Mouse (Mus musculus): ENCODE data around the gene 4930564D02Rik. TPM values are rescaled to one million over a fixed set of nuclear protein-coding genes. Genes with fewer than 3 reads are reported as not detected.

The 4930564D02Rik gene
- polyA plus RNA-seq, 1 experiment: not detected

DNA sequence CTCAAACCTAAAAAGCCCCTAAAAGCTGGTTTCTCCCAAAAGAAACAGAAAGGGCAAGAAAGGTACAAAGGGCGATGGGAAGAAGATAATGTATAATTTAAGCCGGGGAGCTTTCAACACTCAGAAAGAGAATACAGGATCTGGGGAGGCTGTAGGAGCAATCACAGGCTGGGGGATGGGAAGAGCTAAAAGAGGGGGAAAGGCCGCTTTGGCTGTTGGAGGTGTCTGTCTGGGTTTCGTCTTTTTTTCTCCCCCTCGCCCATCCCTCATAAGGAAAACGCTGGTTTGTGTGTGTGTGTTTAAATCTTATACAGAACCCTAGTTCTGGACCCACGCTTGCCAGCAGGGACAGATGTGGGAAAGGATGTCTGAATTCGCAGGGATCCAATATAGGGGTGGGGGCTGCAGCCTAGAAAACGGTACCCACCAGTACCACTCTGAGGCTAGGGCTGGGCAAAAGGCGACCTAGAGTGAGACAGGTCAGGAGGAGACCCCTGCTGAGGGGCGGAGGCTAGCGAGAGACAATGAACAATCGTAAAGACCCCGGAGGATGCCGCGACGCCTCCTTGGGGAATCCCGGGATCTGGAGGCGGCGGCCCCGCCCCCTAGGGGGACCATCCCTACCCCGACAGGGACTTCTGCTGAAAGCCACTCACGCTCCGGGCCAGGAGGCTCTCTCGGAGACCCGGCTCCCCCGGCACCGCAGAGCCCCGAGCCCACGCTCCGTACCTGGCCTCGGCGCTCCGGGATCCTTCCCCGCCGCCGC, 14.3 kb upstream of the 4930564D02Rik start:
- Histone ChIP-seq H3K36me3 (ENCODE audit: control insufficient read depth, insufficient read depth) (no peaks in the 10 kb centered on the region), H3K27me3 (ENCODE audit: control insufficient read depth, insufficient read depth, insufficient read length) (no peaks in the 10 kb centered on the region), H3K79me2 (ENCODE audit: control insufficient read depth, insufficient read depth) (peaks cover 53% of the 10 kb centered on the region), H3K4me3 (ENCODE audit: insufficient read depth, poor library complexity, severe bottlenecking) (peak overlapping the region; percentile 92), H3ac (ENCODE audit: control insufficient read depth, insufficient read length, low read depth) (peak overlapping the region; percentile 84), H3K79me3 (ENCODE audit: low read depth) (peaks cover 49% of the 10 kb centered on the region)
- TF ChIP-seq CTCF (IDR thresholded peaks at IDR 0.05; ENCODE audit: control insufficient read depth, insufficient read depth, insufficient read length) (no peak), USF1 (IDR thresholded peaks at IDR 0.05; ENCODE audit: low read depth) (no peak), FOSL1 (IDR thresholded peaks at IDR 0.05; ENCODE audit: insufficient read depth, low read length, poor library complexity, severe bottlenecking) (no peak), MYOD1 (IDR thresholded peaks at IDR 0.05; ENCODE audit: control insufficient read depth, insufficient read length, low read depth) (no peak), MYOG (IDR thresholded peaks at IDR 0.05; ENCODE audit: control insufficient read depth, extremely low read depth, insufficient read length) (no peak), MAX (IDR thresholded peaks at IDR 0.05) (no peak), CEBPB (IDR thresholded peaks at IDR 0.05; ENCODE audit: low read depth) (no peak)

DNA sequence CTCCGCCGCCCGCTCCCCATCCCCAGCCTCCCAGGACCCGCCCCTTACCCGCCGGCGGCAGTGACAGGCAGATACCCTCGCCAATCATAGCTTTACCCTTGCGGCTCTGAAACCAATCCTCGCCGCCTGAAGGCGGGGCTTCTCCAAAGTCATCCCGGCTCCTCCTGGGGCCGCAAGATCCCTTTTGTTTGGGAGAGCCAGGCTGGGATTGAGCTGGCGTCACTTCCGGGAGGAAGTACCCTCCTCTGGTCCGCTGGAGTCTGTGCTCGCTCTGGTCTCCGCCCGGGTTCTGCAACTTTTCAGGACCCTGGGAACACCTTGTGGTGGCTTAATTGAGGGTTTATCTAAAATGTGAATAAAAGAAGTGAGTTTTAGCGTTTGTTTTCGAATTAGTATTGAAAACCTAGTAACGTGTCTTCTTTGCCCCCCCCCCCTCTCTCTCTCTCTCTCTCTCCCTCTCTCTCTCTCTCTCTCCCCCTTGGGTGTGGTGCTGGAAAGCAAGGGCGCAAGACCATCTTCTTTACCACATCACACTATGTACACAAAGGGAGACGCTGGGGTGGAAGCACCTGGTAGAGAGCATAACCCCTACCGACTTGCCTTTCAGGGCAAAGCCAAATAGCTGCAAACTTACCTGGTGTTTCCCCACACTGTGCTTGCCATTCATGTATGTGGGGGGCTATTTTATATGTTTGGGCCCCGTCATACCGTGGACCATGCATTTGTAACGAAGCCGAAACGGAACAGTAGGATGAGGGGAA, 13.5 kb upstream of the 4930564D02Rik start, which contains the start of gene Cttnbp2nl:
Gene Cttnbp2nl, minus strand, starts transcription at position 210 of the 761 bp plus-strand sequence.
- Histone ChIP-seq H3K4me3 (ENCODE audit: insufficient read depth, poor library complexity, severe bottlenecking) (peak within 1 kb of the TSS; percentile 92), H3ac (ENCODE audit: control insufficient read depth, insufficient read length, low read depth) (peak within 1 kb of the TSS; percentile 84), H3K27me3 (ENCODE audit: control insufficient read depth, insufficient read depth, insufficient read length) (no peaks in the 10 kb centered on the region), H3K79me2 (ENCODE audit: control insufficient read depth, insufficient read depth) (peaks cover 46% of the 10 kb centered on the region), H3K79me3 (ENCODE audit: low read depth) (peaks cover 41% of the 10 kb centered on the region), H3K36me3 (ENCODE audit: control insufficient read depth, insufficient read depth) (no peaks in the 10 kb centered on the region)
- no peak for TF ChIP-seq CTCF (IDR thresholded peaks at IDR 0.05; ENCODE audit: control insufficient read depth, insufficient read depth, insufficient read length)
- no peak for TF ChIP-seq MYOD1 (IDR thresholded peaks at IDR 0.05; ENCODE audit: control insufficient read depth, insufficient read length, low read depth)
- TF ChIP-seq USF1 (IDR thresholded peaks at IDR 0.05; ENCODE audit: low read depth): no peak
- TF ChIP-seq FOSL1 (IDR thresholded peaks at IDR 0.05; ENCODE audit: insufficient read depth, low read length, poor library complexity, severe bottlenecking): no peak
- no peak for TF ChIP-seq MAX (IDR thresholded peaks at IDR 0.05)
- no peak for TF ChIP-seq MYOG (IDR thresholded peaks at IDR 0.05; ENCODE audit: control insufficient read depth, extremely low read depth, insufficient read length)
- no peak for TF ChIP-seq CEBPB (IDR thresholded peaks at IDR 0.05; ENCODE audit: low read depth)

DNA sequence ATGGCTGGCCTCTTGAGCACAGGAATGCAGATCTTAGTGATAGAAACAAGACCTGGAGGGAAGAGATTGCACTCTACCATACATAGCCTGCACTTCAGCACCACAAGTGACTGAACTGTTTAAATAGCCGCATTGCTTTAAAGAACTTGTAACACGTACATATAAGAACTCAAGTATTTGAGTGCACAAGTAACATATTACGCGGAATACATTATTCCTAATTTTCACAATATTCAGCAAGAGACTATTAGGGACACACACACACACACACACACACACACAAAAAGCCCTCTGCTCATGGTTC, 13.0 kb upstream of the 4930564D02Rik start:
- no peaks in the 10 kb centered on the region for H3K27me3 ChIP-seq (ENCODE audit: control insufficient read depth, insufficient read depth, insufficient read length)
- H3K79me2 ChIP-seq (ENCODE audit: control insufficient read depth, insufficient read depth): peaks cover 40% of the 10 kb centered on the region
- H3ac ChIP-seq (ENCODE audit: control insufficient read depth, insufficient read length, low read depth): no peak overlapping the region

GRCm38 (mm10) chr3:105054952-105055351, 11.7 kb upstream of the 4930564D02Rik start:
- Histone ChIP-seq H3K79me2 (ENCODE audit: control insufficient read depth, insufficient read depth) (peaks cover 27% of the 10 kb centered on the region), H3K27me3 (ENCODE audit: control insufficient read depth, insufficient read depth, insufficient read length) (no peaks in the 10 kb centered on the region), H3K4me3 (ENCODE audit: insufficient read depth, poor library complexity, severe bottlenecking) (no peak overlapping the region), H3K79me3 (ENCODE audit: low read depth) (peaks cover 26% of the 10 kb centered on the region), H3ac (ENCODE audit: control insufficient read depth, insufficient read length, low read depth) (no peak overlapping the region), H3K36me3 (ENCODE audit: control insufficient read depth, insufficient read depth) (no peaks in the 10 kb centered on the region)
- TF ChIP-seq CTCF (IDR thresholded peaks at IDR 0.05; ENCODE audit: control insufficient read depth, insufficient read depth, insufficient read length): no peak
- TF ChIP-seq MYOD1 (IDR thresholded peaks at IDR 0.05; ENCODE audit: control insufficient read depth, insufficient read length, low read depth): peak; percentile 36
- TF ChIP-seq FOSL1 (IDR thresholded peaks at IDR 0.05; ENCODE audit: insufficient read depth, low read length, poor library complexity, severe bottlenecking): peak; percentile 64
- TF ChIP-seq MYOG (IDR thresholded peaks at IDR 0.05; ENCODE audit: control insufficient read depth, extremely low read depth, insufficient read length): no peak
- TF ChIP-seq USF1 (IDR thresholded peaks at IDR 0.05; ENCODE audit: low read depth): peak; percentile 93
- no peak for TF ChIP-seq MAX (IDR thresholded peaks at IDR 0.05)

More for the DNA sequence above, 13.0 kb upstream of the 4930564D02Rik start:
- Histone ChIP-seq H3K4me3 (ENCODE audit: insufficient read depth, poor library complexity, severe bottlenecking) (peak overlapping the region; percentile 92), H3K79me3 (ENCODE audit: low read depth) (peaks cover 38% of the 10 kb centered on the region), H3K36me3 (ENCODE audit: control insufficient read depth, insufficient read depth) (no peaks in the 10 kb centered on the region)
- TF ChIP-seq CTCF (IDR thresholded peaks at IDR 0.05; ENCODE audit: control insufficient read depth, insufficient read depth, insufficient read length) (no peak), MAX (IDR thresholded peaks at IDR 0.05) (no peak), MYOD1 (IDR thresholded peaks at IDR 0.05; ENCODE audit: control insufficient read depth, insufficient read length, low read depth) (no peak), CEBPB (IDR thresholded peaks at IDR 0.05; ENCODE audit: low read depth) (no peak), USF1 (IDR thresholded peaks at IDR 0.05; ENCODE audit: low read depth) (no peak)

GRCm38 (mm10) chr3:105055666-105056065, 11.0 kb upstream of the 4930564D02Rik start:
- Histone ChIP-seq H3ac (ENCODE audit: control insufficient read depth, insufficient read length, low read depth) (no peak overlapping the region), H3K79me3 (ENCODE audit: low read depth) (peaks cover 19% of the 10 kb centered on the region), H3K4me3 (ENCODE audit: insufficient read depth, poor library complexity, severe bottlenecking) (no peak overlapping the region)

More at GRCm38 (mm10) chr3:105055666-105056065, 11.0 kb upstream of the 4930564D02Rik start:
- no peak for TF ChIP-seq CTCF (IDR thresholded peaks at IDR 0.05; ENCODE audit: control insufficient read depth, insufficient read depth, insufficient read length)
- no peak for TF ChIP-seq FOSL1 (IDR thresholded peaks at IDR 0.05; ENCODE audit: insufficient read depth, low read length, poor library complexity, severe bottlenecking)
- TF ChIP-seq MAX (IDR thresholded peaks at IDR 0.05): no peak
- TF ChIP-seq CEBPB (IDR thresholded peaks at IDR 0.05; ENCODE audit: low read depth): peak; percentile 65
- TF ChIP-seq MYOD1 (IDR thresholded peaks at IDR 0.05; ENCODE audit: control insufficient read depth, insufficient read length, low read depth): no peak
- peaks cover 20% of the 10 kb centered on the region for H3K79me2 ChIP-seq (ENCODE audit: control insufficient read depth, insufficient read depth)
- no peaks in the 10 kb centered on the region for H3K27me3 ChIP-seq (ENCODE audit: control insufficient read depth, insufficient read depth, insufficient read length)
- no peaks in the 10 kb centered on the region for H3K36me3 ChIP-seq (ENCODE audit: control insufficient read depth, insufficient read depth)

Measured in C2C12 (cell line).